Comparison of ENCODE assay signal across 12 mouse cellular contexts in the genomic region with DNA sequence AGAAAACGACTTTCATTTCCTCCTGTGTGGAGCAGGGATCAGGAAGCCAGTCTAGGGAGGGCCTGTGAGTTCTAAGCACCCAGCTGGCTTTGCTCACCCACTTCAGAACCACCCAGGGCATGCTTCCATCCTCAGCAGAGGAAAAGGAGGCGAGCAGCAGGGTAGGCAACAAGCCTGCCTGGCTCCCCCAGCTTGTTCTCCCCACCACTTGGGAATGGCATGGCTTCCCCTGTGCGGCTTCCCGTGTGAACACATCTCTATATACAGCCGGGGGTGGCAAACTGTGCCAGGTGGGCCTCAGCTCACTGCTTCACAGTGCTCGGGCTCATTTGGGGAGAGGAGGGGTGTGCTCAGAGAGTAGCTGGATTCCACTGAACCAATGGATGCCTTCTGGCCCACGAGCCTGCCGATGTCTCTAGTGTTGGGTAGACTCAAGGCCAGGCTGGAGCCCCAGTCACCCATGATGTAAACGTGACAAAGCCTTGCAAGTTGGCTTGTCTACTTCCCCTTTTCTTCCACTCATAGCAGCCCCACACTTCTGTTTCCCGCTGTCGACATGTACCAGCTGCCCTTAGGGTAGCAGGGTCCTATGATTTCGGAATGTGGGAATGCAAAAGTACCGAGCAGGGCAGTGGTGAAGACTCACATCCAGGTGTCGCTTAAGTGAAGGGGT. TPM values are rescaled to one million over a fixed set of nuclear protein-coding genes. Genes with fewer than 3 reads are reported as not detected.
DNase-seq lines count a peak whose midpoint lies in the region; ATAC-seq and TF ChIP-seq lines count a peak whose summit lies in the region.
"Had no signal": no experiment of that assay in that cellular context is flagged by ENCODE, and none has a peak within 500 bp of the region (broad histone marks: within the 10 kb centered on the region; RNA-seq: fewer than 3 reads in every experiment).

No protein-coding gene starts in this region.

- no peak for ATAC-seq in lung, postnatal 0 days
- peak; percentile 86 for ATAC-seq in common myeloid progenitor, adult 5-6 weeks (replicated peaks; ENCODE audit: low read depth, poor library complexity, severe bottlenecking)
- no peak for ATAC-seq in midbrain, embryonic 15.5 days (replicated peaks)

- no peak for TF ChIP-seq CTCF in gastrocnemius, adult 2 months (IDR thresholded peaks at IDR 0.05)
- TF ChIP-seq CTCF in lung, postnatal 0 days (IDR thresholded peaks at IDR 0.05): no peak

- intact Hi-C loops in gastrocnemius, adult 2 months (cut with DNase I): no loop called here
- intact Hi-C loops in gastrocnemius, postnatal 14 days (cut with DNase I; ENCODE audit: low total_unique reads): no loop called here

- H3K9ac ChIP-seq in lung, postnatal 0 days (replicated peaks; ENCODE audit: low read depth): no peak overlapping the region
- H3K9ac ChIP-seq in midbrain, embryonic 15.5 days: no peak overlapping the region
- H3K9ac ChIP-seq: liver, embryonic 13.5 days; stomach, embryonic 15.5 days had no signal

- no peaks in the 10 kb centered on the region for H3K9me3 ChIP-seq in lung, postnatal 0 days (ENCODE audit: low read length)
- H3K9me3 ChIP-seq in midbrain, embryonic 15.5 days: no peaks in the 10 kb centered on the region
- H3K9me3 ChIP-seq: liver, embryonic 13.5 days; stomach, embryonic 15.5 days had no signal

- no peaks in the 10 kb centered on the region for H3K27me3 ChIP-seq in lung, postnatal 0 days (replicated peaks; ENCODE audit: insufficient read depth, low read length)
- no peaks in the 10 kb centered on the region for H3K27me3 ChIP-seq in midbrain, embryonic 15.5 days (replicated peaks)
- H3K27me3 ChIP-seq: stomach, embryonic 15.5 days had no signal

- 68% methylated on average over 14 of the region's 14 CpGs for WGBS in lung, postnatal 0 days
- 86% methylated on average over 14 of the region's 14 CpGs for WGBS in midbrain, embryonic 15.5 days

- H3K4me1 ChIP-seq in lung, postnatal 0 days (ENCODE audit: insufficient read depth, low read depth, low read length): 0 out of 2 replicates have a peak, but pooled peaks cover 3% of the 10 kb centered on the region
- peaks cover 11% of the 10 kb centered on the region for H3K4me1 ChIP-seq in midbrain, embryonic 15.5 days

- no peaks in the 10 kb centered on the region for H3K36me3 ChIP-seq in lung, postnatal 0 days (ENCODE audit: insufficient read depth, low read length)
- H3K36me3 ChIP-seq in midbrain, embryonic 15.5 days (replicated peaks): no peaks in the 10 kb centered on the region
- H3K36me3 ChIP-seq: liver, embryonic 13.5 days; stomach, embryonic 15.5 days had no signal

- no peak for TF ChIP-seq EP300 in lung, postnatal 0 days (IDR thresholded peaks at IDR 0.05)

- no peak overlapping the region for H3K4me3 ChIP-seq in gastrocnemius, adult 2 months
- no peak overlapping the region for H3K4me3 ChIP-seq in lung, postnatal 0 days (ENCODE audit: low read depth, low read length)
- H3K4me3 ChIP-seq in midbrain, embryonic 15.5 days: no peak overlapping the region
- H3K4me3 ChIP-seq: liver, embryonic 13.5 days; stomach, embryonic 15.5 days had no signal

- no peak for DNase-seq in gastrocnemius, adult 2 months
- no peak for DNase-seq in gastrocnemius, postnatal 14 days
- peak; percentile 31 for DNase-seq in lung, postnatal 36 days
- no peak for DNase-seq in lung, postnatal 0 days (ENCODE audit: low spot score)
- DNase-seq in cerebellum, adult 18-20 months: no peak
- DNase-seq in adrenal gland, postnatal 4 days (ENCODE audit: low spot score in 2 of 2): no peak
- DNase-seq: cerebellum, postnatal 10 days; kidney, adult 11 months; liver, embryonic 13.5 days had no signal

- no peak overlapping the region for H3K4me2 ChIP-seq in lung, postnatal 0 days (replicated peaks; ENCODE audit: low read depth, low read length)
- no peak overlapping the region for H3K4me2 ChIP-seq in midbrain, embryonic 15.5 days
- H3K4me2 ChIP-seq: liver, embryonic 13.5 days; stomach, embryonic 15.5 days had no signal

- peak overlapping the region; percentile 46; the same call in 1 of the 2 replicates for H3K27ac ChIP-seq in gastrocnemius, adult 2 months
- no peak overlapping the region for H3K27ac ChIP-seq in lung, postnatal 0 days (ENCODE audit: low read length)
- peak overlapping the region; percentile 36 for H3K27ac ChIP-seq in midbrain, embryonic 15.5 days
- H3K27ac ChIP-seq: liver, embryonic 13.5 days; stomach, embryonic 15.5 days had no signal

RNA-seq across cellular contexts. Expression of a gene that starts 20.5 kb away (rescaled TPM):
- total RNA-seq in gastrocnemius, adult 2 months (2021): 1 to 10 TPM; 3.4 to 6.1 TPM
- 10 to 100 TPM; 26.9 to 29.6 TPM for total RNA-seq in gastrocnemius, postnatal 14 days (2021)
- 14.8 and 21.1 TPM in 2 replicates for polyA plus RNA-seq in lung, postnatal 0 days (2015; fragmentation: Nextera tagmentation; extraction: Ambion mirVana)
- total RNA-seq in common myeloid progenitor, adult 5-6 weeks (2017): 2.6 and 4.6 TPM in 2 replicates
- polyA plus RNA-seq in midbrain, embryonic 15.5 days (2015; fragmentation: Nextera tagmentation; extraction: Ambion mirVana): 128 and 138 TPM in 2 replicates
- total RNA-seq in adrenal gland, postnatal 4 days (2021): 100 to 1,000 TPM; 114 to 117 TPM
